Mouse (Mus musculus) stomach, embryonic 15.5 days (tissue): ENCODE data around the gene Cwc25. TPM values are rescaled to one million over a fixed set of nuclear protein-coding genes. Genes with fewer than 3 reads are reported as not detected.
A peak's percentile ranks its signal among the peaks of the same experiment; 100 is the strongest.

Experiments
- ATAC-seq: fragments of 200-750 bp; cut with Nextera tagmentation; 2 replicates; pipeline ENCODE4 v1.8.0; 2017; ENCODE audit warnings: low read depth, moderate number of reproducible peaks, moderate TSS enrichment; ENCODE audit not compliant: insufficient read depth, low FRiP score
- H3K27ac ChIP-seq: fragments of 300-500 bp; sonication (generic); 2 replicates; pipeline ENCODE4 v1.5.1; 2015; ENCODE audit warnings: mild to moderate bottlenecking, inconsistent platforms
- H3K27me3 ChIP-seq: fragments of 300-500 bp; sonication (generic); replicated peaks from 2 replicates; pipeline ENCODE4 v1.6.1; 2015; ENCODE audit warnings: inconsistent platforms
- H3K36me3 ChIP-seq: fragments of 300-500 bp; sonication (generic); 2 replicates; pipeline ENCODE4 v1.6.1; 2015; ENCODE audit warnings: inconsistent platforms
- H3K4me1 ChIP-seq: fragments of 300-500 bp; sonication (generic); 2 replicates; pipeline ENCODE4 v1.6.1; 2015; ENCODE audit warnings: inconsistent platforms
- H3K4me2 ChIP-seq: fragments of 300-500 bp; sonication (generic); 2 replicates; pipeline ENCODE4 v1.6.1; 2015; ENCODE audit warnings: mild to moderate bottlenecking, inconsistent platforms
- H3K4me3 ChIP-seq: fragments of 300-500 bp; sonication (generic); replicated peaks from 2 replicates; pipeline ENCODE4 v1.5.1; 2015; ENCODE audit warnings: inconsistent platforms
- H3K9ac ChIP-seq: fragments of 300-500 bp; sonication (generic); 2 replicates; pipeline ENCODE4 v1.6.1; 2015; ENCODE audit warnings: inconsistent platforms
- H3K9me3 ChIP-seq: fragments of 300-500 bp; sonication (generic); 2 replicates; pipeline ENCODE4 v1.6.1; 2016; ENCODE audit warnings: inconsistent platforms
- WGBS: fragments of 180-500 bp; shearing (Covaris S2); methylation state at CpG from one replicate; pipeline ENCODE4 v1.1.7; 2015; 5-methylcytosine and 5-hydroxymethylcytosine counted together
- polyA plus RNA-seq: library from polyadenylated mRNA; unstranded; fragments of >200 nt; fragmentation: Nextera tagmentation; extraction: Ambion mirVana; gene quantifications from 2 replicates; pipeline ENCODE4 v1.2.1, GENCODE M21; 2015

Cwc25 gene
- polyA plus RNA-seq, 1 experiment from 2014 or later: 14.8 TPM

DNA sequence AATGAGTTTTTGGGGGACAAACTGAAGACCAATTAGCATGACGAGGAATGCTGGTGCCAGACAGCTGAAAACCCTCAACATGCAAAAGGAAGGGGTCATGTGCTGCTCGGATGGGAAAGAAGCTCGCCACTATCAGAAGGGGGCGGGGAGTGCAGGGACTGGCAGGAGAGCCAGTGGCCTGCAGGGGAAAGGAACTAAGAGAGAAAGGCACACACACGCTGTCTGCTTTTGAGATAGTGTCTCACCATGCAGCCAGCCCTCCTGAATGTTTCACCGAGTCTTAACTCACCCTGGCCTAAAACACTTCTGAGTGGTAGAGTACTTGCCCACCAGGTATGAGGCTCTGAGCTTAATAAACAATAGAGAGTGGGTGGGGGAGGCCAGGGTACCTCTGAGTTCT is 7.4 kb downstream of the Cwc25 start:
- no peak overlapping the region for H3K4me2 ChIP-seq
- ATAC-seq: no peak
- no peaks in the 10 kb centered on the region for H3K9me3 ChIP-seq
- peaks cover 35% of the 10 kb centered on the region for H3K36me3 ChIP-seq
- no peaks in the 10 kb centered on the region for H3K4me1 ChIP-seq
- H3K27me3 ChIP-seq: no peaks in the 10 kb centered on the region
- no peak overlapping the region for H3K27ac ChIP-seq
- no peak overlapping the region for H3K4me3 ChIP-seq
- H3K9ac ChIP-seq: no peak overlapping the region
- WGBS: 82% methylated on average over 6 of the region's 6 CpGs

DNA sequence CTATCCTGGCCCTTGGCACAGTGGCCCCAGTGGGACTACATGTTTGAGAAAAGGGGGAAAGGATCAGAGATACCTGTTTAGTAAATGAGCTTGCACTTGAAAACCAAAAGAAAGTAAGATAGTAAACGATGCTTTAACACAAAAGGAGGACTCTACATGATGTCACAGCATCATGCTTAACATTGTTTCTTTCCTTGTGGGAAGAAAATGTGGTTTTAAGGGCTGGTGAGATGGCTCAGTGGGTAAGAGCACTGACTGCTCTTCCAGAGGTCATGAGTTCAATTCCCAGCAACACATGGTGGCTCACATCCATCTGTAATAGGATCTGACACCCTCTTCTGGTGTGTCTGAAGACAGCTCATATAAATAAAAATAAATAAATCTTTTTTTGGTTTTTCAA is 8.2 kb downstream of the Cwc25 start:
- H3K4me2 ChIP-seq: no peak overlapping the region
- no peak overlapping the region for H3K4me3 ChIP-seq
- WGBS: 91% methylated on average over 1 of the region's 1 CpGs
- no peaks in the 10 kb centered on the region for H3K4me1 ChIP-seq
- no peak for ATAC-seq
- no peak overlapping the region for H3K9ac ChIP-seq
- H3K27me3 ChIP-seq: no peaks in the 10 kb centered on the region
- no peaks in the 10 kb centered on the region for H3K9me3 ChIP-seq
- no peak overlapping the region for H3K27ac ChIP-seq
- peaks cover 41% of the 10 kb centered on the region for H3K36me3 ChIP-seq

DNA sequence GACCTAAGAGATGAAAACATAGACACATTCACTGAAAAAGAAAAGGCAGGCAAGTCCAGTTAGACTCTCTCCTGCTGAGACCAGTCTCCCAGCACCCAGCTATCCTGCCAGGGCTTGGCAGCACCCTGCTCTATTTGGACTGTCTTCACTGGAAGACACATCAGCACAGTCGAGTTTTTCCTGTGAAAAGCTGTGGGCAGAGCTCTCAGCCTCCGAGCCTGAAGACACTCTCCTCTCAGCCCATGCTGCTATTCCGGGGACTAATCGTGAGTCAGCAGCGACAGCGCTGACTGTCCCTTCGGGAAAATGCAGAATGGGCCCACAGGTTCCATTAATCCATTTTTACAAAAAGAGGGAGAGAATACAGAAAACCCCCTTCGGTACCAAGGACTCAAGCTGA is 13.1 kb downstream of the Cwc25 start:
- ATAC-seq: no peak
- Histone ChIP-seq H3K4me3 (no peak overlapping the region), H3K4me1 (no peaks in the 10 kb centered on the region), H3K4me2 (no peak overlapping the region), H3K9ac (no peak overlapping the region), H3K27me3 (no peaks in the 10 kb centered on the region), H3K27ac (no peak overlapping the region), H3K9me3 (no peaks in the 10 kb centered on the region), H3K36me3 (peaks cover 48% of the 10 kb centered on the region)
- WGBS: 92% methylated on average over 8 of the region's 8 CpGs

DNA sequence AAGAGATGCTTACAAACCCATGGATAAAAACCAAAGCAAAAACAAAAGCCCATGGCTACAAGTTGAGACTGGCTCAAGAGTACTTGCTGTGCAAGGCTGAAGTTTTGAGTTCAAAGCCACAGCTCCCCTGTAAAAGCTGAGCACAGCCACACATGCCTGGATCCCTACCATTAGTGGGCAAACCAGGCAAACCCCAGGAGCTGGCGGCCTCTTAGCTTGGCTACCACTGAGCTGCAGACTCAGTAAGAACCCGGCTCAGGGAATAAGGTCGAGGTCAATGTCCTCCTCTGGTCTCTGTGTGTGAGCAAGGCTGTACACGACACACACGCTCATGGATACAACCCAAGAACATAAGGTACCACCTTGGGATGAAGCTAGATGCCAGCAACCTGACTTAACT is 17.9 kb downstream of the Cwc25 start:
- ATAC-seq: no peak
- Histone ChIP-seq H3K4me2 (no peak overlapping the region), H3K9me3 (no peaks in the 10 kb centered on the region), H3K9ac (no peak overlapping the region), H3K36me3 (peaks cover 43% of the 10 kb centered on the region), H3K27ac (no peak overlapping the region), H3K4me1 (peaks cover 1% of the 10 kb centered on the region; the same call in 1 of the 2 replicates), H3K27me3 (no peaks in the 10 kb centered on the region), H3K4me3 (no peak overlapping the region)
- WGBS: 82% methylated on average over 5 of the region's 5 CpGs

DNA sequence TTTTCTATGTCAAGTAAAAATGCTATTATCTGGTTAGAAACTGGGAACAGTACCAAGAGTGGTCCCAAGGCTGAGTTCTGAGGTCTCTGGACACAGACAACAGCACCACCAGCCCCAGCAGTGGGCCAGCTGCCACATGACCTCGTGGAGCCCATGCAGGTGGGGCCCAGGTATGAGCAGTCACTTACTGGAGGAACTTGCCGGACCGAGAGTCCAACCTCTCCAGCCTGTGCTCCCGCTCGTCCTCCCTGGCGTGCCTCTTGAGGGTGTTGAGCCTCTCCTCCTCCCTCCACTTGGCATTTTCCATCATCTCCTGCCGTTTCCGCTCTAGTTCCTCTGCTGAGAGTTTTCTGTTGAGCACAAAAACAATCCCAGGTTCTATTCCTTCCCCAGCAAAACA is 18.6 kb downstream of the Cwc25 start:
- H3K36me3 ChIP-seq: peaks cover 36% of the 10 kb centered on the region
- H3K9me3 ChIP-seq: no peaks in the 10 kb centered on the region
- H3K9ac ChIP-seq: no peak overlapping the region

DNA sequence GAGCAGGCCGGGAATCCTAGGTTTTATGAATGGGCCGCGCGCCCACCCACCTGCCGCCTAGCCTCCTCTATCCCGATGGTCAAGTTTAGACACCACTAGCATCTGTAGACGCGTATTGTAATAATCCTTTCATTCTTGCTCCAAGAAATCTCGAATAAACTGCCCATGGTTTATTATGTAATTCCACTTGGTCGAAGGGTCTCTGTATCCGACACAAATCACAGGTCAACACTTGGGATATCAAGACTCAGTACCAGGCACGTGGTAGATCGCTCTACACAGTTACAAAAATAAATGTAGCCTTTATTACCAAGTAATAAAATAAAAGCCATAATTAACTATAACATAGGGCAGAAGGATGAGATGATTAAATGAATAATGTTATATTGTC is 21.0 kb downstream of the Cwc25 start:
- no peak for ATAC-seq
- no peaks in the 10 kb centered on the region for H3K27me3 ChIP-seq
- peaks cover 10% of the 10 kb centered on the region for H3K4me1 ChIP-seq
- H3K4me2 ChIP-seq: peak overlapping the region; percentile 54
- H3K36me3 ChIP-seq: peaks cover 21% of the 10 kb centered on the region
- 9% methylated on average over 13 of the region's 13 CpGs for WGBS
- no peak overlapping the region for H3K27ac ChIP-seq
- H3K4me3 ChIP-seq: peak overlapping the region; percentile 88
- H3K9me3 ChIP-seq: no peaks in the 10 kb centered on the region
- H3K9ac ChIP-seq: no peak overlapping the region

More for the DNA sequence above, 18.6 kb downstream of the Cwc25 start:
- H3K27ac ChIP-seq: no peak overlapping the region
- no peak overlapping the region for H3K4me3 ChIP-seq
- H3K4me2 ChIP-seq: no peak overlapping the region
- H3K27me3 ChIP-seq: no peaks in the 10 kb centered on the region
- WGBS: 76% methylated on average over 8 of the region's 8 CpGs
- ATAC-seq: no peak
- peaks cover 9% of the 10 kb centered on the region for H3K4me1 ChIP-seq

DNA sequence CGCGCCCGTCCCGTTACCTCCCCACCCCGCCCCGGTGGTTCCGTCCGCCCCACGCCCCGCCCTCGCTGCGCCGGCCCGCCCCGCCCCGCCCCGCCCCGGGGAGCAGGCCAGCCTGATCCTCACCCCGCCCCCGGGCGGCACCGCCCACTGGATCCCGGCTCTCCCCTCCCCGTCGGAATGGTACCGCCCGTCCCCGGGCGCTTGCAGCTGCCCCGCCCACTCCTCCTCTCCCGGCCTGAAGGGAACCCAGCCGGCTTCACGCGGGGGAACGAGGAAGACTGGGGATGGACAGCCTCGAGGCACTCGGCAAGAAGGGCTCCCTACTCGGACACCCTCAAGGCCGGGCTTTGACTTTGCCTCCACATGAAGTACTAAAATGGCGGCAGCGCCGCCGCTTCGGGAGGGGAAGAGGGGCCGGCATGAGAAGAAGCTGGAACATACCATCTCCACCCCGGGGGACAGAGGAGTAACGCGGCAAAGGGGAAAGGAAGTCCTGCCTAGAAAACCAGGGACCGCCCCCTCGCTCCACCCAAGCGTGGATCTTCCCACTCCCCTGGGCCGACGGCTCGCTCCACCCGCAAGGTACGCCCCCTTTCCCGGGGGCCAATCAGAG is 21.5 kb downstream of the Cwc25 start:
- peak overlapping the region; percentile 88 for H3K4me3 ChIP-seq
- H3K27ac ChIP-seq: peak overlapping the region; percentile 95
- H3K27me3 ChIP-seq: no peaks in the 10 kb centered on the region
- H3K4me1 ChIP-seq: peaks cover 14% of the 10 kb centered on the region
- H3K9me3 ChIP-seq: no peaks in the 10 kb centered on the region
- ATAC-seq: peak; percentile 96
- H3K36me3 ChIP-seq: peaks cover 18% of the 10 kb centered on the region; the same call in 1 of the 2 replicates
- H3K9ac ChIP-seq: peak overlapping the region; percentile 73; the same call in 1 of the 2 replicates
- H3K4me2 ChIP-seq: peak overlapping the region; percentile 54
- 1% methylated on average over 46 of the region's 57 CpGs for WGBS

DNA sequence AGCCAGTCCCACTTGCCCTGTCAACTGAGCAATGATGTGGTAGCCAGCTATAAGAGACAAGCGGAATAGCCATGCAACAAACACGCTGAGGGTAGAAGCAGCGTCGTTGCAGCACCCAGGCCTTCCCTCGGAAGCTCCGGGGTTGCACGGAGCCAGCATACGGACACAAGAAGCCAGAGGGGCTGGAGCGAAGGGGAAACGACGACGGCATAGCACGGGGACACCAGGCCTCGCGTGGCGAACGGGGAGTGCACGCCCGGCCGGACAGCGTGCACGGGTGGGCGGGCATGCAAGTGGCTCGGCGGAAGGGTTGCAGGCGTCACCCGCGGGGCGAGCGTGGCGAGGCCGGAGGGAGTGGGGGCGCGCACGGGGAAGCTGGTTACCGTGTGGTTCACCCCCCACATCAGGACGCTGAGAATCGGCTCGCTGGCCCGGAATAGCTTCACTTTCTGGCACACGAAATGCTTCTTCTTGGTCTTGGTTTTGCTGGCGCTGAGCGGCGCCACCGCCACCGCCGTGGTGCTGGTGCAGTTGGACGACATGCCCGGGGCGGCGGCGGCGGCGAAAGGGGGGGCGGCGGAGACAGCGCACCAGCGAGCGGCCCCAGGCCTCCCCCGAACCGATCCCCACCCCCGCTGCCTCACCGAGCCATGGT is 22.2 kb downstream of the Cwc25 start, which contains the start of gene Pip4k2b:
TSS of gene Pip4k2b (minus strand) at position 642 of the 655 bp plus-strand sequence.
- Histone ChIP-seq H3K4me3 (peak within 1 kb of the TSS; percentile 88), H3K36me3 (peaks cover 18% of the 10 kb centered on the region; the same call in 1 of the 2 replicates), H3K27me3 (no peaks in the 10 kb centered on the region), H3K4me1 (peaks cover 15% of the 10 kb centered on the region), H3K9ac (peak within 1 kb of the TSS; percentile 77), H3K27ac (peak within 1 kb of the TSS; percentile 95), H3K9me3 (no peaks in the 10 kb centered on the region), H3K4me2 (peak within 1 kb of the TSS; percentile 70)
- WGBS: under 1% methylated on average over 63 of the region's 63 CpGs
- ATAC-seq: 0 out of 2 replicates have a peak, but pooled peaks have one; percentile 12

DNA sequence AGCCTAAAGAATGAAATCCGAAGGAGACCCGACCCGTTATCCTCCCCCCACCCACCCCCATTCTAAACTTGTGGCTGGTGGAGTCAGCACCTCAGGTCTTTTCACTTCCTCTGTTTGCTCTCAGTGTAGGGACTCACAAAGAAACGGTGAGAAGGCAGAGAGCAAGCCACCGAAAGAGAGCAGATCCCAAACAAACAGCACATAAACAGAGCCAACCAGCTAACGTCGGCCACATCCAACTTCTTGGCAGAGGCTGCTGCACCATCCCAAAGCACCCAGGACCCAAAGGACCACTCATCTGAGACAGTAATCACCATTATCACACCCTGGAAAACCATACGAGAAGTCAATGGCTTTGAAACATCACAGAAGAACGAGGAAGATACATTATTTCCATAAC is 22.9 kb downstream of the Cwc25 start:
- Histone ChIP-seq H3K9ac (peak overlapping the region; percentile 77; the same call in 1 of the 2 replicates), H3K4me3 (peak overlapping the region; percentile 88), H3K4me2 (peak overlapping the region; percentile 70), H3K36me3 (peaks cover 16% of the 10 kb centered on the region; the same call in 1 of the 2 replicates), H3K4me1 (peaks cover 15% of the 10 kb centered on the region), H3K27ac (0 out of 2 replicates have a peak overlapping the region, but pooled peaks have one; percentile 83), H3K9me3 (no peaks in the 10 kb centered on the region), H3K27me3 (no peaks in the 10 kb centered on the region)
- no peak for ATAC-seq
- WGBS: 12% methylated on average over 9 of the region's 9 CpGs

DNA sequence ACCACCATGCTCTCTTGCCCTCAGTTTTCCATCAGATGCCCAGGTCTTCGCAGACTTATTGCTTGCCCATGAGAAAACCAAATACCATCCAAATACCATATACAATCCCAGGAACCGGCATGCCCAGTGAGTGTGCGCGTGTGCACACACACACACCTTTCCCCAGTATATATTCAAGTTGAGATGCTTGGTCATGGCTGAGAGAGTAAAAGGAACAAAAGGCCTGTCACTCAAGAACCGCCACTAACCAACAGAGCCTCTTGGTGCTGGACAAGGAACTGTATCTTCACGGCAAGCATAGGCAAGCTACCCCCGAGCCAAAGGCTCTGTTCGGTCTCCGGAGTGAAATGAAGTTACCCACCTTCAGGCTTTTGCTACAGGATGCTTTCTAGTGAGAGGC is 23.8 kb downstream of the Cwc25 start:
- peaks cover 19% of the 10 kb centered on the region for H3K4me1 ChIP-seq
- H3K27me3 ChIP-seq: no peaks in the 10 kb centered on the region
- ATAC-seq: no peak
- peaks cover 7% of the 10 kb centered on the region; the same call in 1 of the 2 replicates for H3K36me3 ChIP-seq
- no peak overlapping the region for H3K4me3 ChIP-seq
- no peaks in the 10 kb centered on the region for H3K9me3 ChIP-seq
- no peak overlapping the region for H3K9ac ChIP-seq
- no peak overlapping the region for H3K27ac ChIP-seq
- 77% methylated on average over 9 of the region's 9 CpGs for WGBS
- H3K4me2 ChIP-seq: peak overlapping the region; percentile 70

DNA sequence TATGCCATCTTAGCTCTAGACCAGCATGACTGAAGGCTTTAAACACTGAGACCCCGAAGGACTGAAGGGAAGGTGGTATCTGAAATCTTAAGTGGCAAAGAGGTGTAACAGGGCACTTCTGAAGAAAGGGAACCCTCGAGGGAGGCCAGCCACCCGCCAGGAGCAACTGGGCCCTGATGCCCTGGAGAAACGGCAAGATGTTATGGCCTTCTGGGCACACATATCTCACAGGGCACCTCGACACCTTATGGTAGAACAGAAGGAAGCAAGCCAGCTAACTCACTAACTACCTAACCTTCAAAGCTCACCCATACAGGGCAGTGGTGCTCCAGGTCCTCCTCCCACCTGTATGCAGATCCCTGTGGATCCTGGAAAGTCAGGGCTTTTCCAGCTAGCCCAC is 24.2 kb downstream of the Cwc25 start:
- Histone ChIP-seq H3K9ac (no peak overlapping the region), H3K4me3 (no peak overlapping the region), H3K4me1 (peaks cover 20% of the 10 kb centered on the region), H3K9me3 (no peaks in the 10 kb centered on the region), H3K27me3 (no peaks in the 10 kb centered on the region), H3K27ac (no peak overlapping the region), H3K36me3 (peaks cover 4% of the 10 kb centered on the region; the same call in 1 of the 2 replicates), H3K4me2 (peak overlapping the region; percentile 70; the same call in 1 of the 2 replicates)
- WGBS: 94% methylated on average over 5 of the region's 5 CpGs
- ATAC-seq: no peak

DNA sequence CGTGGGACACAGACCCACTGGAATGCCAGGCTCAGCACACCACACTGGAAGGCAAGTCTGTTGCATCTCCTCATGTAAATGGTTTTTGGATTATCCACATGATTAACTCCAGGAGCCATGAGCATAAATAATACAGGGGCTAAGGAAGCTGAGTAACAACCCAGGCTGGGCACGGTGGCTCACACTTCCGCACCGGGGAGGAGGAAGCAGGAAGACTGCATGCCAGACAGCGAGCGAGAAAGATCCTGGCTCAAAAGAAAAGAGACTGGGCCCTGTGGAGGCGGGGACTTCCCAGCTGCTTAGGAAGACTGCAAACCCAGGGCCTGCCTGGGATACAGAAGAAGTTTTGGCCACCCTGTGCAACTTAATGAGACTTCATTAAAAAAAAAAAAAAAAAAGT is 26.2 kb downstream of the Cwc25 start:
- H3K4me2 ChIP-seq: no peak overlapping the region
- H3K9me3 ChIP-seq: no peaks in the 10 kb centered on the region
- no peak for ATAC-seq
- H3K27ac ChIP-seq: no peak overlapping the region
- 43% methylated on average over 7 of the region's 7 CpGs for WGBS
- no peaks in the 10 kb centered on the region for H3K27me3 ChIP-seq
- H3K9ac ChIP-seq: no peak overlapping the region
- no peaks in the 10 kb centered on the region for H3K36me3 ChIP-seq
- peaks cover 20% of the 10 kb centered on the region for H3K4me1 ChIP-seq
- H3K4me3 ChIP-seq: no peak overlapping the region
